Mouse (Mus musculus) liver, adult (tissue): ENCODE results near the gene Gm3252.
"Not testable (repeated sequence)": the region's sequence is repeated elsewhere in the genome, so short reads cannot be mapped to it uniquely, and the experiment has no call there.

Experiments
- GATA4 ChIP-seq: IDR thresholded peaks from 2 replicates; pipeline ENCODE4 v1.6.1; 2014; ENCODE audit warnings: mild to moderate bottlenecking, low read length; ENCODE audit not compliant: insufficient replicate concordance

Gm3252 gene

GRCm38 (mm10) chr14:4726038-4726880 is at the start of gene Gm3252:
Gm3252 (plus strand) TSS chr14:4726775.
- TF ChIP-seq GATA4, result not testable (repeated sequence)

GRCm38 (mm10) chr14:4708938-4709337 is 17.6 kb upstream of the Gm3252 start, which contains the start of gene Gm7876:
Gm7876 (plus strand) TSS chr14:4709238.
- TF ChIP-seq GATA4, result not testable (repeated sequence)

GRCm38 (mm10) chr14:4776037-4776436 is 49.5 kb downstream of the Gm3252 start, which contains the start of gene Gm9602:
Gm9602 (plus strand) TSS chr14:4776337.
- TF ChIP-seq GATA4, result not testable (repeated sequence)
